ENCODE assay signal across 8 mouse cellular contexts in genomic region chr2:93333241-93333816, GRCm38 (mm10). TPM values are rescaled to one million over a fixed set of nuclear protein-coding genes. Genes with fewer than 3 reads are reported as not detected.
A peak's percentile ranks its signal among the peaks of the same experiment; 100 is the strongest.
DNase-seq lines count a peak whose midpoint lies in the region; ATAC-seq lines count a peak whose summit lies in the region.

No protein-coding gene starts in this region.

- H3K4me2 ChIP-seq in heart, embryonic 12.5 days = peak overlapping the region; percentile 77
- peak overlapping the region; percentile 92 for H3K4me2 ChIP-seq in kidney, embryonic 16.5 days (replicated peaks; ENCODE audit: low read depth, low read length)
- H3K4me2 ChIP-seq in liver, embryonic 12.5 days = peak overlapping the region; percentile 95
- peak overlapping the region; percentile 96 for H3K4me2 ChIP-seq in stomach, embryonic 14.5 days (replicated peaks; ENCODE audit: low read depth, low read length)

- H3K36me3 ChIP-seq in erythroblast, embryonic 14.5 days (ENCODE audit: control insufficient read depth) = no peaks in the 10 kb centered on the region
- no peaks in the 10 kb centered on the region for H3K36me3 ChIP-seq in heart, embryonic 12.5 days
- H3K36me3 ChIP-seq in kidney, embryonic 16.5 days (ENCODE audit: insufficient read depth, low read length) = no peaks in the 10 kb centered on the region
- no peaks in the 10 kb centered on the region for H3K36me3 ChIP-seq in liver, embryonic 12.5 days
- no peaks in the 10 kb centered on the region for H3K36me3 ChIP-seq in stomach, embryonic 14.5 days (ENCODE audit: control insufficient read depth, insufficient read depth, low read length)

- under 1% methylated on average over 29 of the region's 29 CpGs for WGBS in heart, embryonic 12.5 days
- WGBS in kidney, embryonic 16.5 days = under 1% methylated on average over 29 of the region's 29 CpGs
- WGBS in liver, embryonic 12.5 days (ENCODE audit: insufficient replicate concordance) = 2% methylated on average over 29 of the region's 29 CpGs
- 3% methylated on average over 29 of the region's 29 CpGs for WGBS in stomach, embryonic 14.5 days

- peak; percentile 70 to 72 for DNase-seq in B cell, adult 2 months
- peak; percentile 42 for DNase-seq in brain, embryonic 18.5 days (ENCODE audit: low read depth, low spot score)
- DNase-seq in natural killer cell, adult 2 months (ENCODE audit: low spot score in 2 of 2) = peak; percentile 40 to 53

- peak overlapping the region; percentile 77 for H3K9ac ChIP-seq in heart, embryonic 12.5 days
- H3K9ac ChIP-seq in kidney, embryonic 16.5 days (replicated peaks; ENCODE audit: low read length) = peak overlapping the region; percentile 83
- peak overlapping the region; percentile 71 for H3K9ac ChIP-seq in liver, embryonic 12.5 days
- peak overlapping the region; percentile 56 for H3K9ac ChIP-seq in stomach, embryonic 14.5 days (replicated peaks; ENCODE audit: low read depth, low read length)

- H3K4me1 ChIP-seq in erythroblast, embryonic 14.5 days (ENCODE audit: control insufficient read depth) = peaks cover 22% of the 10 kb centered on the region
- peaks cover 62% of the 10 kb centered on the region for H3K4me1 ChIP-seq in heart, embryonic 12.5 days (replicated peaks)
- peaks cover 41% of the 10 kb centered on the region for H3K4me1 ChIP-seq in kidney, embryonic 16.5 days (ENCODE audit: insufficient read depth, low read length)
- peaks cover 25% of the 10 kb centered on the region for H3K4me1 ChIP-seq in liver, embryonic 12.5 days
- 0 out of 2 replicates have a peak, but pooled peaks cover 6% of the 10 kb centered on the region for H3K4me1 ChIP-seq in stomach, embryonic 14.5 days (ENCODE audit: control insufficient read depth, insufficient read depth, low read length)

- H3K27ac ChIP-seq in heart, embryonic 12.5 days (ENCODE audit: poor library complexity, severe bottlenecking) = peak overlapping the region; percentile 71
- peak overlapping the region; percentile 86 for H3K27ac ChIP-seq in kidney, embryonic 16.5 days (ENCODE audit: low read length)
- H3K27ac ChIP-seq in liver, embryonic 12.5 days = no peak overlapping the region
- H3K27ac ChIP-seq in stomach, embryonic 14.5 days (ENCODE audit: low read length) = peak overlapping the region; percentile 76; the same call in 1 of the 2 replicates

- ATAC-seq in heart, embryonic 12.5 days (ENCODE audit: insufficient number of reproducible peaks, low FRiP score) = peak; percentile 75
- peak; percentile 73 for ATAC-seq in kidney, embryonic 16.5 days (ENCODE audit: low FRiP score, low TSS enrichment)
- peak; percentile 42; the same call in 1 of the 2 replicates for ATAC-seq in liver, embryonic 12.5 days
- ATAC-seq in stomach, embryonic 14.5 days (ENCODE audit: insufficient number of reproducible peaks, insufficient read depth, low FRiP score, low read depth) = peak; percentile 35

- peak overlapping the region; percentile 69 for H3K4me3 ChIP-seq in erythroblast, embryonic 14.5 days (replicated peaks)
- peak overlapping the region; percentile 72 for H3K4me3 ChIP-seq in heart, embryonic 12.5 days
- H3K4me3 ChIP-seq in kidney, embryonic 16.5 days (ENCODE audit: low read length) = peak overlapping the region; percentile 75
- peak overlapping the region; percentile 64 for H3K4me3 ChIP-seq in liver, embryonic 12.5 days
- peak overlapping the region; percentile 69 for H3K4me3 ChIP-seq in stomach, embryonic 14.5 days (ENCODE audit: low read depth, low read length)

- peaks cover 65% of the 10 kb centered on the region for H3K27me3 ChIP-seq in erythroblast, embryonic 14.5 days (ENCODE audit: control insufficient read depth)
- H3K27me3 ChIP-seq in heart, embryonic 12.5 days (replicated peaks) = no peaks in the 10 kb centered on the region
- H3K27me3 ChIP-seq in kidney, embryonic 16.5 days (ENCODE audit: insufficient read depth, low read length) = no peaks in the 10 kb centered on the region
- peaks cover 31% of the 10 kb centered on the region for H3K27me3 ChIP-seq in liver, embryonic 12.5 days (replicated peaks)
- H3K27me3 ChIP-seq in stomach, embryonic 14.5 days (ENCODE audit: control insufficient read depth, insufficient read depth, low read length) = no peaks in the 10 kb centered on the region

- H3K9me3 ChIP-seq in erythroblast, embryonic 14.5 days (ENCODE audit: control insufficient read depth, low read length) = peaks cover 2% of the 10 kb centered on the region; the same call in 1 of the 2 replicates
- no peaks in the 10 kb centered on the region for H3K9me3 ChIP-seq in heart, embryonic 12.5 days (replicated peaks)
- H3K9me3 ChIP-seq in kidney, embryonic 16.5 days (ENCODE audit: low read length) = peaks cover 5% of the 10 kb centered on the region; the same call in 1 of the 2 replicates
- no peaks in the 10 kb centered on the region for H3K9me3 ChIP-seq in liver, embryonic 12.5 days (replicated peaks)
- no peaks in the 10 kb centered on the region for H3K9me3 ChIP-seq in stomach, embryonic 14.5 days (ENCODE audit: control insufficient read depth, low read depth, low read length)

RNA-seq across cellular contexts. Expression of gene Tspan18, which starts 1.0 kb away (rescaled TPM):
- polyA plus RNA-seq in erythroblast, embryonic 14.5 days (2012) = 0.18 and 0.50 TPM in 2 replicates
- polyA plus RNA-seq in heart, embryonic 12.5 days (2016; fragmentation: Nextera tagmentation; extraction: Ambion mirVana) = 58.5 and 63.8 TPM in 2 replicates
- polyA plus RNA-seq in kidney, embryonic 16.5 days (2015; fragmentation: Nextera tagmentation; extraction: Ambion mirVana) = 35.0 and 47.0 TPM in 2 replicates
- polyA plus RNA-seq in liver, embryonic 12.5 days (2016; fragmentation: Nextera tagmentation; extraction: Ambion mirVana) = 6.2 and 6.4 TPM in 2 replicates
- polyA plus RNA-seq in stomach, embryonic 14.5 days (2014; fragmentation: Nextera tagmentation; extraction: Ambion mirVana) = 27.6 and 30.3 TPM in 2 replicates
